Mouse (Mus musculus) lung, embryonic 16.5 days (tissue): ENCODE results near the gene Six3. TPM values are rescaled to one million over a fixed set of nuclear protein-coding genes. Genes with fewer than 3 reads are reported as not detected.

ENCODE experiments used
- ATAC-seq: fragments of 200-750 bp; cut with Nextera tagmentation; 2 replicates; pipeline ENCODE4 v1.8.0; 2017; ENCODE audit warnings: low read depth, mild to moderate bottlenecking, moderate library complexity
- H3K27ac ChIP-seq: fragments of 300-500 bp; sonication (generic); 2 replicates; pipeline ENCODE4 v1.5.1; 2014; ENCODE audit warnings: mild to moderate bottlenecking, control low read depth, low read length
- H3K27me3 ChIP-seq: fragments of 300-500 bp; sonication (generic); 2 replicates; pipeline ENCODE4 v1.6.1; 2014; ENCODE audit warnings: low read depth, low read length, mixed read lengths; ENCODE audit not compliant: control insufficient read depth, insufficient read depth
- H3K36me3 ChIP-seq: fragments of 300-500 bp; sonication (generic); 2 replicates; pipeline ENCODE4 v1.6.1; 2014; ENCODE audit warnings: low read length; ENCODE audit not compliant: control insufficient read depth, insufficient read depth
- H3K4me1 ChIP-seq: fragments of 300-500 bp; sonication (generic); replicated peaks from 2 replicates; pipeline ENCODE4 v1.6.1; 2014; ENCODE audit warnings: low read length, mixed read lengths; ENCODE audit not compliant: control insufficient read depth, insufficient read depth
- H3K4me2 ChIP-seq: fragments of 300-500 bp; sonication (generic); 2 replicates; pipeline ENCODE4 v1.6.1; 2014; ENCODE audit warnings: low read depth, low read length, control low read depth
- H3K4me3 ChIP-seq: fragments of 300-500 bp; sonication (generic); 2 replicates; pipeline ENCODE4 v1.5.1; 2014; ENCODE audit warnings: mild to moderate bottlenecking, low read length, control low read depth
- H3K9ac ChIP-seq: fragments of 300-500 bp; sonication (generic); 2 replicates; pipeline ENCODE4 v1.6.1; 2014; ENCODE audit warnings: low read length, control low read depth
- H3K9me3 ChIP-seq: fragments of 300-500 bp; sonication (generic); 2 replicates; pipeline ENCODE4 v1.6.1; 2016; ENCODE audit warnings: low read length; ENCODE audit not compliant: control insufficient read depth
- WGBS: fragments of 180-500 bp; shearing (Covaris S2); extraction: QIAGEN DNeasy Blood & Tissue Kit; methylation state at CpG from one replicate; pipeline ENCODE4 v1.1.7; 2014; 5-methylcytosine and 5-hydroxymethylcytosine counted together
- polyA plus RNA-seq: library from polyadenylated mRNA; unstranded; fragments of >200 nt; fragmentation: Nextera tagmentation; extraction: Ambion mirVana; gene quantifications from 2 replicates; pipeline ENCODE4 v1.2.1, GENCODE M21; 2015

Gene Six3
- polyA plus RNA-seq, 1 experiment from 2014 or later, result not detected

DNA sequence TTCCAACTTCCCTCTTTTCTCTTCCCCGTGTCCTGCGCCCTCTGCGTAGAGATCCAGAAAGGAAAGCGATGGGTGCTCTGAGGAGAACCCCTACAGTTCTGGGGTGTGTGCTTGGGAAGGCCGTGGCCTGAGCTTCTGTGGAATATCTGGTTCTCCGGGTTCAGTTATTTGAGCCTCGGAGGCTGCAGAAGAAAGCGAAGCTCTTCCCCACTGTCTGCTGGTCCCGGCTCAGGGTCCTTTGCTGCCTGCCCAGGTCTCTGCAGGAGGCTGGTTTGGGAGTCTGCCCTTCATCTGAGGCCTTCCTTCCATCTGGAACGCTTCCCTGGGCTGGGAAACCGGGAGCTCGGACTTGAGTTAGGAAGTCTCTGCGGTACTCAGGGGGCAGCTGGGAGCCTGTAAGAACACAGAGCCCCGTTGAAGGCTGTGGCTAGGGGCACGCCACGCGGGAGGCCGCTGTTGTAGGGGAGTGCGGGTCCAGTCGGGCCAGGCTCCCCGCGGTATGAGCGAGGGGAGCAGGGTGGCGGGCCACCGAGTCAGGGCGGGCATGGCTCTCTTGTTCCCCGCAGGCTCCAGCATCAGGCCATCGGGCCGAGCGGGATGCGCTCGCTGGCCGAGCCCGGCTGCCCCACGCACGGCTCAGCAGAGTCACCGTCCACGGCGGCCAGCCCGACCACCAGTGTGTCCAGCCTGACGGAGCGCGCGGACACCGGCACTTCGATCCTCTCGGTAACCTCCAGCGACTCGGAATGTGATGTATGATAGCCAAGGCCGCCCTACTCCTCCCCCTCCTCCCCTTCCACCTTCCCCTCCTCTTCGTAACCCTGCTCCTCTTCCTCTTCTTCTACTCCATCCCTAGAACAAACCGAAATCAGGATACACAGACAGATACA is 10.0 kb downstream of the Six3 start:
- Histone ChIP-seq H3K36me3 (no peaks in the 10 kb centered on the region), H3K9ac (no peak overlapping the region), H3K4me3 (no peak overlapping the region), H3K27ac (no peak overlapping the region), H3K4me1 (peaks cover 8% of the 10 kb centered on the region), H3K4me2 (no peak overlapping the region), H3K9me3 (no peaks in the 10 kb centered on the region), H3K27me3 (peaks cover 94% of the 10 kb centered on the region)
- 2% methylated on average over 42 of the region's 52 CpGs for WGBS
- no peak for ATAC-seq

GRCm38 (mm10) chr17:85624051-85624420 is 10.6 kb downstream of the Six3 start:
- Histone ChIP-seq H3K9me3 (no peaks in the 10 kb centered on the region), H3K4me2 (no peak overlapping the region), H3K36me3 (no peaks in the 10 kb centered on the region), H3K4me3 (no peak overlapping the region), H3K9ac (no peak overlapping the region), H3K27me3 (peaks cover 94% of the 10 kb centered on the region), H3K4me1 (peaks cover 8% of the 10 kb centered on the region), H3K27ac (no peak overlapping the region)
- ATAC-seq, result no peak
- WGBS, result 2% methylated on average over 13 of the region's 13 CpGs

DNA sequence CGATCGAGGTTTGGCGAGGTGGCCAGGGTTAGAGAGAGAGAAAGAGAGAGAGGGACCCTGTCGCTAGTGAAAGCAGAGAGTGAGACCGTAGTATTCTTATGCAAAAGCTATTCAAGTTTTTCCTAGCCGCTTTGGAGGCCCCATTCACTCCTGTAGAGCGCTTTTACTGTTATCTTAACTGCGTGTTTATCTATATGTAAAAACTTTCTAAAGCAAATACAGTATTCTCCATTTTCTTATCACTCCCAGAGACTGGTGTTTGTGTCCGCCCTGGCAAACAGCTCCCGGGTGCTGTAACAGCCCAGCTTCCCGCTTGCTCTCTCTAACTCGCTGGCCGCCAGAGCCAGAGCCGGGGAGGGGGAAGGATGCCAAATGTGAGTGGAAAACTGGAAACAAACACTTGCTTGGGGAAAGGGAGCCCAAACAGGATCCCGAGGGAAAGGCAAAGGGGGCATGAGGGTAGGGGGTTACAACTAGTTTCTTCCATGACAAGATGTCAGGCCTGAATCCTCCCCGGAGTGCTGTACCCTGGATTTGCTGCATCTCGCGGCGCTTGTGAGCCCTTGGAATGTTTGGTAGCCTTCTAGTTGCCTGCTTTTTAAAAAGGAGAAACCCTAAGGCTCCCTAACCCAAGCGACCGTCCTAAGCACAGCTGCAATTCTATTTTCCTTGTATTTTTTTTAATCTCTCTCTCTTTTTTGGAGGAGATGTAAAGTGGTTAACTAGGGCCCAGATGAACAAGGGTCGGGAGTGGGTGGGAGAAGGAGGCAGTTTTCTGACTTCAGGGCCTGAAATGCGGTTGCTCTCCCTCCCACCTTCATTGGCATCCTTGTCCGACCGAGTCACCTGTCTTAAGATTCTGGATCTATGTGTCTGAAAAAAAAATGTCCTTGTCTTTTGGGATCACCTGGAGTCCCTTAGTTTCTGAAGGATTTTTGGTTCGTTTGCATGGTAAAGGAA is 11.9 kb downstream of the Six3 start:
- WGBS, result 2% methylated on average over 26 of the region's 26 CpGs
- H3K4me2 ChIP-seq, result no peak overlapping the region
- no peak overlapping the region for H3K4me3 ChIP-seq
- H3K27me3 ChIP-seq, result peaks cover 93% of the 10 kb centered on the region
- peaks cover 8% of the 10 kb centered on the region for H3K4me1 ChIP-seq
- no peak for ATAC-seq
- H3K9me3 ChIP-seq, result no peaks in the 10 kb centered on the region
- H3K9ac ChIP-seq, result no peak overlapping the region
- H3K36me3 ChIP-seq, result no peaks in the 10 kb centered on the region
- no peak overlapping the region for H3K27ac ChIP-seq

GRCm38 (mm10) chr17:85626091-85626860 is 12.9 kb downstream of the Six3 start:
- ATAC-seq, result no peak
- H3K36me3 ChIP-seq, result no peaks in the 10 kb centered on the region

DNA sequence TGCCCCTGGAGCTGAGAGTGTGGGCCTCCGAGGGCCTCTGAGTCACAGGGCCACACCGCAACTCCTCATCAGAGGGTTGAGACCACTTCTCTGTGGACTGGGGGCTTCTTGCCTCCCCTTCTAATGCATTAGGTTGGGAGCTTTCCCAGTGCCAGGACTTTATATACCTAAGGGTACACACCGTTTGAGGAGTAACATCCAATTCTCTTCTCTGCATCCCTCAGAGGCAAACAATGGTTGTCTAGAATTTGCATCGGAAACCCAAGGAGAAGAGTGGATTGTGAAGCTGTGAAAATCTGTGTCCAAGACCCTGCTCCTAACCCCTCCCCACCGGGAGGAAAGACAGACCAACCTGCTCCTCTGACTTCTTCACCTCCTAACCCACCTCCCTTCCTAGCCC is 14.3 kb downstream of the Six3 start:
- Histone ChIP-seq H3K4me2 (no peak overlapping the region), H3K9me3 (no peaks in the 10 kb centered on the region), H3K9ac (no peak overlapping the region), H3K27me3 (peaks cover 80% of the 10 kb centered on the region), H3K36me3 (no peaks in the 10 kb centered on the region), H3K4me1 (no peaks in the 10 kb centered on the region), H3K4me3 (no peak overlapping the region), H3K27ac (no peak overlapping the region)
- 49% methylated on average over 5 of the region's 5 CpGs for WGBS
- ATAC-seq, result no peak

More at GRCm38 (mm10) chr17:85626091-85626860, 12.9 kb downstream of the Six3 start:
- Histone ChIP-seq H3K9ac (no peak overlapping the region), H3K4me2 (no peak overlapping the region), H3K4me1 (peaks cover 5% of the 10 kb centered on the region), H3K27ac (no peak overlapping the region), H3K4me3 (no peak overlapping the region), H3K27me3 (peaks cover 93% of the 10 kb centered on the region), H3K9me3 (no peaks in the 10 kb centered on the region)
- 9% methylated on average over 14 of the region's 14 CpGs for WGBS

DNA sequence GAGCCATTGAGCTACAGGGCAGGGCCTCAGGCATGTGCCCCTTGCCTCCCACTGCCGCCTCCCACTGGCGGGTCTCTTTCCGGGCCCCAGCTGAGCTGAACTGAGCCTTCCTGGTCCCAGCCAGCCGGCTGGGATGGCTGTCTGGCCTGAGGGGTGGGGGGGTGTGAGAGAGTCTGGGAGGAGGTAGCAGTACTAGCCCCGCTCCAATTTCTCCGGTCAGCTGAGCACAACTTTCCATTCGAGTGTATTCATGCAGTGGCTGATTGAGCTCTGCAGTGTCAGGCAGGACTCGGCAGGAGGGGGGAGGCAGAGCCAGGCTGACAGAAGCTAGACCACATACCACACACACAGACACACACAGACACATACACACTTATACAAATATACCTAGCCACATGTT is 15.4 kb downstream of the Six3 start:
- no peaks in the 10 kb centered on the region for H3K36me3 ChIP-seq
- H3K4me2 ChIP-seq, result no peak overlapping the region
- no peaks in the 10 kb centered on the region for H3K4me1 ChIP-seq
- no peaks in the 10 kb centered on the region for H3K9me3 ChIP-seq
- 20% methylated on average over 8 of the region's 8 CpGs for WGBS
- H3K4me3 ChIP-seq, result no peak overlapping the region
- no peak overlapping the region for H3K9ac ChIP-seq
- no peak for ATAC-seq
- no peak overlapping the region for H3K27ac ChIP-seq
- peaks cover 70% of the 10 kb centered on the region for H3K27me3 ChIP-seq

DNA sequence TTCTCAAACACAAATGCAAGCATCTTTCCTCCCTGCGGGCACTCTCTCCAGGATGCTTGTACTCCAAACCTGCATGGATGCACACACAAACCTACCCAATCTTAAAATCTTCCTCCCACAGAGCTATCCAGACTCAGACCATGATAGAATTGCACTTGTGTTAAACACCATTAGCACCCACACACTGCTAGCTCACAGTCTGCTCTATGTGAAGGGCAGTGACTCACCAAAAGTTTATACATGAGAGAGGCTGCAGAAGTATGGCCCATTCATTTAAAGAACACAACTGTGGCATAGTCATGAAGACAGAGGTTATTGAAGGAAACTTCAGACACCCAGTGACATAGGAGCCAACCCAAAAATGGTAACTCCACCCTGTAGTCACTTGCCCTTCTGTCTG is 16.0 kb downstream of the Six3 start:
- Histone ChIP-seq H3K27me3 (peaks cover 72% of the 10 kb centered on the region), H3K27ac (no peak overlapping the region), H3K4me3 (no peak overlapping the region), H3K9me3 (no peaks in the 10 kb centered on the region), H3K9ac (no peak overlapping the region), H3K36me3 (no peaks in the 10 kb centered on the region), H3K4me1 (no peaks in the 10 kb centered on the region), H3K4me2 (no peak overlapping the region)
- 81% methylated on average over 1 of the region's 1 CpGs for WGBS
- ATAC-seq, result no peak

DNA sequence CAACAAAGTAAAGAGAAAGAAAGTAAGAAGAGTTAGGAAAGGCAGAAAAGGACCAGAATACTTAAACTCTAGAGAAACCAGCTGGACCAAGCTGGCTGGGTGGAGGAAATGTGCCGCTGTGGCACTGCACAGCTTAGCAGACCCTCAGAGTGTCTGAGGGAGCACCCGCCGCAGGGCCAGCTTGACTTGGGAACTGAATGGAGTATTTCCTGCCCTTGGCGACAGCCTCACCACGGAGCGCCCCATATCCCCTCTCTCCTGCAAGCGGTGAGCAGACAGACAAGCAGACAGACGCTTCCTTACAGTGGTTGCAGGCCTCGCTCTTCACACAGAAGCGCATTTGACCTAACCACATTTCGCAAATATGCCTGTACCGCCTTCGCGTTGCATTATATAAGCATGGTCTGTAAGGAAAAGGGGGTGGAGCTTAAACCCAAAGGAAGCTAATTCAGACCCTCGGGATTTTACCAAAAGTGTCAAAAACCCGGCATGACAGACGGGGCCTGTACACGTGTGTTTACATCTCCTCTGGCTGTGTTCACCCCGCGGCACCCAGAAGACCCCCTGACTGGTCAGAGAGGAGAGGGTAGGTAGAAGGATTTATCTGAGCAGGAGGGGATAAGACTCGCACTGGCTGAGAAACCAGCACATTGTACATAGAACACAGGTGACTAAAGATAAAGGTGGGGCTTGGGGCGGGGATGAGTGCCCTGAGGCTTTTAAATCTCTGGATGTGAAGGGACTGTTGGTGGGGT is 17.1 kb downstream of the Six3 start:
- Histone ChIP-seq H3K27ac (no peak overlapping the region), H3K4me3 (no peak overlapping the region), H3K9me3 (no peaks in the 10 kb centered on the region), H3K4me1 (no peaks in the 10 kb centered on the region), H3K36me3 (no peaks in the 10 kb centered on the region), H3K27me3 (peaks cover 66% of the 10 kb centered on the region), H3K9ac (no peak overlapping the region), H3K4me2 (no peak overlapping the region)
- WGBS, result 30% methylated on average over 22 of the region's 22 CpGs
- no peak for ATAC-seq
